Mouse (Mus musculus) myocyte (in vitro differentiated cells): ENCODE measurements around the gene Sec31b. TPM values are rescaled to one million over a fixed set of nuclear protein-coding genes. Genes with fewer than 3 reads are reported as not detected.

Experiments
- H3K27me3 ChIP-seq: one replicate; pipeline ENCODE4 v1.6.1; 2011; ENCODE audit not compliant: control insufficient read depth, insufficient read depth, insufficient read length
- H3K36me3 ChIP-seq: one replicate; pipeline ENCODE4 v1.6.1; 2011; ENCODE audit not compliant: control insufficient read depth, insufficient read depth
- H3K4me2 ChIP-seq: one replicate; pipeline ENCODE4 v1.6.1; 2011; ENCODE audit warnings: low read depth, control low read depth
- H3K4me3 ChIP-seq: one replicate; pipeline ENCODE4 v1.5.1; 2011; ENCODE audit warnings: mild to moderate bottlenecking, control low read depth, moderate library complexity
- H3K79me2 ChIP-seq: one replicate; pipeline ENCODE4 v1.6.1; 2011; ENCODE audit not compliant: control insufficient read depth, insufficient read depth
- H3ac ChIP-seq: one replicate; pipeline ENCODE4 v1.6.1; 2011; ENCODE audit not compliant: control insufficient read depth, insufficient read length
- CEBPB ChIP-seq: IDR thresholded peaks from 2 replicates; pipeline ENCODE4 v1.6.1; 2011; ENCODE audit warnings: mild to moderate bottlenecking, moderate library complexity; ENCODE audit not compliant: poor library complexity, insufficient read depth, severe bottlenecking
- E2F4 ChIP-seq: IDR thresholded peaks from one replicate; pipeline ENCODE4 v1.6.1; 2011; ENCODE audit warnings: mild to moderate bottlenecking, control low read depth, moderate library complexity; ENCODE audit not compliant: insufficient read depth
- MAX ChIP-seq: IDR thresholded peaks from one replicate; pipeline ENCODE4 v1.6.1; 2011; ENCODE audit warnings: low read depth, mild to moderate bottlenecking, control low read depth
- MYOD1 ChIP-seq, 3 experiments: IDR thresholded peaks; one replicate each; pipeline ENCODE4 v1.6.1; 2011; ENCODE audit warnings: control low read depth in 2 of 3, low read depth in 2 of 3, mild to moderate bottlenecking in 2 of 3, moderate library complexity in 1 of 3; ENCODE audit not compliant: insufficient read length in 2 of 3, control insufficient read depth in 1 of 3
- MYOG ChIP-seq, 3 experiments: IDR thresholded peaks; one replicate each; pipeline ENCODE4 v1.6.1; 2011; ENCODE audit warnings: control low read depth in 2 of 3, low read depth in 2 of 3, mild to moderate bottlenecking in 2 of 3; ENCODE audit not compliant: insufficient read length in 2 of 3, control insufficient read depth in 1 of 3, insufficient read depth in 1 of 3
- POLR2A ChIP-seq: IDR thresholded peaks from one replicate; pipeline ENCODE4 v1.6.1; 2011; ENCODE audit warnings: low read depth, mild to moderate bottlenecking, control low read depth, moderate library complexity; ENCODE audit not compliant: insufficient read length
- POLR2AphosphoS2 ChIP-seq: IDR thresholded peaks from one replicate; pipeline ENCODE4 v1.6.1; 2011; ENCODE audit warnings: low read depth, control low read depth; ENCODE audit not compliant: insufficient read length
- REST ChIP-seq: IDR thresholded peaks from one replicate; pipeline ENCODE4 v1.6.1; 2011; ENCODE audit warnings: mild to moderate bottlenecking, control low read depth, moderate library complexity; ENCODE audit not compliant: insufficient read depth, insufficient read length
- SRF ChIP-seq: IDR thresholded peaks from one replicate; pipeline ENCODE4 v1.6.1; 2011; ENCODE audit warnings: low read depth; ENCODE audit not compliant: control insufficient read depth, insufficient read length
- TCF12 ChIP-seq: IDR thresholded peaks from one replicate; pipeline ENCODE4 v1.6.1; 2011; ENCODE audit warnings: mild to moderate bottlenecking, control low read depth; ENCODE audit not compliant: poor library complexity, insufficient read depth, severe bottlenecking
- TCF3 ChIP-seq: IDR thresholded peaks from one replicate; pipeline ENCODE4 v1.6.1; 2011; ENCODE audit warnings: low read depth, control low read depth; ENCODE audit not compliant: insufficient read length
- USF1 ChIP-seq: IDR thresholded peaks from one replicate; pipeline ENCODE4 v1.6.1; 2011; ENCODE audit warnings: low read depth, mild to moderate bottlenecking, control low read depth, moderate library complexity
- polyA plus RNA-seq: library from polyadenylated mRNA; unstranded; fragments of >200 nt; fragmentation: generic; extraction: Trizol; gene quantifications from one replicate; pipeline ENCODE4 v1.2.1, GENCODE M21; 2012; ENCODE audit warnings: missing spikeins

The Sec31b gene
- polyA plus RNA-seq, 1 experiment: 0.02 TPM

- peaks cover under 1% of the 10 kb centered on the region for H3K36me3 ChIP-seq
- no peaks in the 10 kb centered on the region for H3K79me2 ChIP-seq
- no peak for TF ChIP-seq E2F4
- no peak for TF ChIP-seq MAX
- no peak for TF ChIP-seq TCF12
- H3K4me3 ChIP-seq: no peak overlapping the region
- H3K4me2 ChIP-seq: no peak overlapping the region
- H3ac ChIP-seq: no peak overlapping the region
- peaks cover 14% of the 10 kb centered on the region for H3K27me3 ChIP-seq
These were observed 2.9 kb downstream of the Sec31b start for GRCm38 (mm10) chr19:44542694-44543178.

GRCm38 (mm10) chr19:44537416-44537815, 8.2 kb downstream of the Sec31b start:
- H3K79me2 ChIP-seq: no peaks in the 10 kb centered on the region
- H3K36me3 ChIP-seq: no peaks in the 10 kb centered on the region
- TF ChIP-seq E2F4: no peak
- TF ChIP-seq MYOD1 (IDR thresholded peaks at IDR 0.05; ENCODE audit: control insufficient read depth in 1 of 3, insufficient read length in 2 of 3, low read depth in 2 of 3): no peak
- no peak for TF ChIP-seq TCF3
- no peak for TF ChIP-seq MYOG (IDR thresholded peaks at IDR 0.05; ENCODE audit: control insufficient read depth in 1 of 3, insufficient read depth in 1 of 3, insufficient read length in 2 of 3, low read depth in 2 of 3)
- no peak for TF ChIP-seq USF1
- TF ChIP-seq POLR2A: no peak
- no peak for TF ChIP-seq CEBPB
- no peak for TF ChIP-seq SRF
- TF ChIP-seq REST: no peak
- no peak for TF ChIP-seq TCF12
- TF ChIP-seq MAX: no peak
- no peak for TF ChIP-seq POLR2AphosphoS2
- H3K4me2 ChIP-seq: no peak overlapping the region
- H3K27me3 ChIP-seq: peaks cover 44% of the 10 kb centered on the region
- H3K4me3 ChIP-seq: no peak overlapping the region
- H3ac ChIP-seq: no peak overlapping the region

DNA sequence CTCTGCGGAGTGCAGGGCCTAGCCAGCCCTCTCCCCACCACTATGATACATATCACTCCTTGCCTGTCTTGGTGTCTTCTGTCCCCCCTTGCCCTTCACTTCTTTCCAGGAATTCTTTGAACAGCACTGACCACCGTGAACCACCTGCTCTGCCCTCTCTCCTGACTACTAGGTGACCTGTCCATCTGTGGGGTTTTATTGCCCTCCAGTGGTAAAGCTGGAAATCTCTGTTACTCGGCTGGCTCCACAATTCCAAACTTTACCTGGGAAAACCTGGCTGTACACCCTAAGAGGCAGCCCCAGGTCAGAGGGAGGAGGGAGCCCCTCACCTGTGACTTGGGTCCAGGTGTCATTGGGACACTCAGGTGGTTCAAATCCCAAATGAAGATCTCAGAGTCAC, 10.3 kb downstream of the Sec31b start:
- H3K27me3 ChIP-seq: peaks cover 58% of the 10 kb centered on the region
- H3K36me3 ChIP-seq: no peaks in the 10 kb centered on the region
- H3ac ChIP-seq: no peak overlapping the region
- H3K4me3 ChIP-seq: no peak overlapping the region
- H3K4me2 ChIP-seq: no peak overlapping the region
- TF ChIP-seq TCF3 (no peak), MAX (no peak), POLR2AphosphoS2 (no peak), CEBPB (no peak), MYOD1 (IDR thresholded peaks at IDR 0.05; ENCODE audit: control insufficient read depth in 1 of 3, insufficient read length in 2 of 3, low read depth in 2 of 3) (no peak), E2F4 (no peak), MYOG (IDR thresholded peaks at IDR 0.05; ENCODE audit: control insufficient read depth in 1 of 3, insufficient read depth in 1 of 3, insufficient read length in 2 of 3, low read depth in 2 of 3) (no peak), USF1 (no peak), POLR2A (no peak), TCF12 (no peak), SRF (no peak), REST (no peak)
- no peaks in the 10 kb centered on the region for H3K79me2 ChIP-seq

GRCm38 (mm10) chr19:44530018-44530417, 15.6 kb downstream of the Sec31b start:
- H3K79me2 ChIP-seq: no peaks in the 10 kb centered on the region
- TF ChIP-seq CEBPB (no peak), TCF12 (no peak), POLR2AphosphoS2 (no peak), TCF3 (no peak), POLR2A (no peak), SRF (no peak), USF1 (no peak), MAX (no peak), MYOG (IDR thresholded peaks at IDR 0.05; ENCODE audit: control insufficient read depth in 1 of 3, insufficient read depth in 1 of 3, insufficient read length in 2 of 3, low read depth in 2 of 3) (no peak), MYOD1 (IDR thresholded peaks at IDR 0.05; ENCODE audit: control insufficient read depth in 1 of 3, insufficient read length in 2 of 3, low read depth in 2 of 3) (no peak), E2F4 (no peak)
- H3K4me3 ChIP-seq: no peak overlapping the region
- H3K4me2 ChIP-seq: no peak overlapping the region
- H3K36me3 ChIP-seq: no peaks in the 10 kb centered on the region
- peaks cover 72% of the 10 kb centered on the region for H3K27me3 ChIP-seq
- H3ac ChIP-seq: no peak overlapping the region

DNA sequence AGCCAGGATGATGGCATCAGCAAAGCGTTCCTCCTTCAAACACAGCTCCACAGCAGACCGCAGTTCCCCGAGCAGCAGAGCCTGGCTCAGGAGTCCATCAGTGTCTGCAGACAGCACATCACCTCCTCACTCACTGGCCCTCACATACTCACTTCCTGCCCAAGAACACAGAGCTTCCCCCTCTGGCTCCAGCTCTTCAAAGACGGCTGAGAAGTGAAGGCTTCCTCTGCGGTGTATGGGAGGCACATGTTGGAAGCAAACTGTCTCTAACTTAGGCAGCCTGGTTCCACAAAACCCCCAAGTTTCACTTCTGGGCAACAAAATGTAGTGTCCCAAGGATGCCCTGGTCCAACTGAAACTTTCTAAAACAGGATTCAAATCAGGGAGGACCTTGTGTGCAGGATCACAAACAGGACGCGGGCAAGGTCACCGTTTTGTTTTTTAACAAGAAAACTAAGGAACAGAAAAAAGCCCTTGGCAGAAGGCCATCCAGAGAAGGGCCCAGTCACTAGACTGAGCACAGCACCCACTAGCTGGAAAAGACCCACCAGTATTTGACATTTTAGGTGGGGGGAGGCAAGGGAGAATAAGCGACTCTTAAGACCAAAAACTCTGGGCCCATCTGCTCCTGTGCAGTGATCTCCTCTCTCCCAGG, 20.0 kb downstream of the Sec31b start:
- no peaks in the 10 kb centered on the region for H3K79me2 ChIP-seq
- H3K4me3 ChIP-seq: no peak overlapping the region
- no peak for TF ChIP-seq TCF12
- no peak for TF ChIP-seq SRF
- TF ChIP-seq TCF3: no peak
- TF ChIP-seq MYOD1 (IDR thresholded peaks at IDR 0.05; ENCODE audit: control insufficient read depth in 1 of 3, insufficient read length in 2 of 3, low read depth in 2 of 3): no peak
- no peak for TF ChIP-seq MAX
- TF ChIP-seq USF1: no peak
- no peak for TF ChIP-seq CEBPB
- no peak for TF ChIP-seq POLR2AphosphoS2
- TF ChIP-seq E2F4: no peak
- no peak for TF ChIP-seq MYOG (IDR thresholded peaks at IDR 0.05; ENCODE audit: control insufficient read depth in 1 of 3, insufficient read depth in 1 of 3, insufficient read length in 2 of 3, low read depth in 2 of 3)
- TF ChIP-seq POLR2A: no peak
- no peak for TF ChIP-seq REST
- H3K4me2 ChIP-seq: no peak overlapping the region
- H3ac ChIP-seq: no peak overlapping the region
- peaks cover 66% of the 10 kb centered on the region for H3K27me3 ChIP-seq
- H3K36me3 ChIP-seq: no peaks in the 10 kb centered on the region
